Mouse (Mus musculus): ENCODE results near the gene Irf9.

DNA sequence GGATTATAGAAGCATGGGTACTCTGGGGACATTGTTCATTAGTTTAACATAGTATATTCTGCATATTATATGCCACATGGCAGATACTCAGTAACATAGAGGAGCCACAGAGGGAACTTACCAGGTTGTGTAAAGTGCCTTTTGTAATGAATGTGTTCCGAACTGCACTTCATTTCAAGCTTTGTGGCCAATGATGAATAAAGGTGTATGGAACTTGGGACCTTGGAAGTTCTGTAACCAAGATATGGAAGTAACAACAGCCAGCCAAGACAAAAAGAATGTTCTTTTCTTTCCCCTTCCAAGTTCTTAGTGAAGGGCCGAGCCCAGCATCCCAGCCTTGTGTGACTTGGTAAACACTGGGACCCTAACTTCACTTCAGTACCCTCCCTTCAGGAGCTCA lies 46.5 kb downstream of the Irf9 start, which contains the start of gene Tssk4:
- TF ChIP-seq EP300 (IDR thresholded peaks at IDR 0.05; ENCODE audit: low read length): no peak
- no peak for TF ChIP-seq CTCF (conservative IDR thresholded peaks at IDR 0.05 in 1 of 2, IDR thresholded peaks at IDR 0.05 in 1 of 2; ENCODE audit: low read depth in 2 of 2, low read length in 2 of 2)
- no peak for TF ChIP-seq ZC3H11A (IDR thresholded peaks at IDR 0.05; ENCODE audit: low read depth, low read length)
- TF ChIP-seq TCF12 (IDR thresholded peaks at IDR 0.05; ENCODE audit: low read depth, low read length): no peak
- no peak for TF ChIP-seq ELF1 (IDR thresholded peaks at IDR 0.05; ENCODE audit: low read depth, low read length)
- TF ChIP-seq POLR2AphosphoS2 (IDR thresholded peaks at IDR 0.05; ENCODE audit: low read depth, low read length): no peak
- no peak for TF ChIP-seq MAX (IDR thresholded peaks at IDR 0.05; ENCODE audit: low read length)
- no peak for TF ChIP-seq CHD2 (IDR thresholded peaks at IDR 0.05; ENCODE audit: low read length)
- no peak for TF ChIP-seq POLR2A (IDR thresholded peaks at IDR 0.05; ENCODE audit: low read depth, low read length)
- TF ChIP-seq RCOR1 (conservative IDR thresholded peaks at IDR 0.05; ENCODE audit: low read depth, low read length): no peak
- no peak for TF ChIP-seq ETS1 (conservative IDR thresholded peaks at IDR 0.05; ENCODE audit: low read depth, low read length)

Data from CH12.LX (cell line).